Mouse (Mus musculus) heart, adult 8-10 months (tissue): Measurements from ENCODE around the gene Nlrp6. TPM values are rescaled to one million over a fixed set of nuclear protein-coding genes. Genes with fewer than 3 reads are reported as not detected.
"Not testable (repeated sequence)": the region's sequence is repeated elsewhere in the genome, so short reads cannot be mapped to it uniquely, and the experiment has no call there.

ENCODE experiments used
- DNase-seq: peaks from one replicate; pipeline ENCODE4 v3.0.0; 2022; ENCODE audit warnings: low spot score
- total RNA-seq, 4 experiments: library from RNA; stranded (reverse); gene quantifications; 2 replicates each; pipeline ENCODE4 v1.2.4; 2022

The Nlrp6 gene
- total RNA-seq = not detected

DNA sequence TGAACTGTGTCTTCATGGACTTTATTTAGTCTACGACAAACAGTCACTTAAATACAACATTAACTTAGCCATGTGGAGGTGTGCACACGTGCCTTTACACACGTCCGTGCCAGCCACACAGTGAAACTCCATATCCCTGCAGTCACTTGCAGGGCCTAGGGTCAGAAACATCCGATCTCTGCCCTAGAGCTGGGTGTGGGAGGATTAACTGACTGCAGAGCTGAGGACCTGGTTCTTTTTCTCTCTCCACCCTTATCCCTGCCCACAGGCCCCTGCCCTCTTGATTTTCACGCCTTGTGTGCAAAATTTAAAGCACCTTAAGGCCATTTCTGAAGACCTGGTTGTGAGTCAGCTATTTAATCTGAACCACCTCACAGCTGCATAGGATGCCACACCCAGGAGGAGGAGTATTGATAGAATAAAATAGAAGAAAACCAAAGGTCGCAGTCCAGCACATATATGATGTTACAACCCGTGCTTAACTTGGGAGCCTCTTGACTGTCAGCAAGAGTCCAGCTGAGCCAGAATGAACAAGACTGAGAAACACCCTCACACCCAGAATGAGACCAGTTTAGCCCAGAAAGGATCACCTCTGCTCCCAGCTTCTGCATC is at the start of gene Nlrp6:
TSS of gene Nlrp6 (plus strand) at position 485 of the 612 bp plus-strand sequence.
- DNase-seq = no peak

DNA sequence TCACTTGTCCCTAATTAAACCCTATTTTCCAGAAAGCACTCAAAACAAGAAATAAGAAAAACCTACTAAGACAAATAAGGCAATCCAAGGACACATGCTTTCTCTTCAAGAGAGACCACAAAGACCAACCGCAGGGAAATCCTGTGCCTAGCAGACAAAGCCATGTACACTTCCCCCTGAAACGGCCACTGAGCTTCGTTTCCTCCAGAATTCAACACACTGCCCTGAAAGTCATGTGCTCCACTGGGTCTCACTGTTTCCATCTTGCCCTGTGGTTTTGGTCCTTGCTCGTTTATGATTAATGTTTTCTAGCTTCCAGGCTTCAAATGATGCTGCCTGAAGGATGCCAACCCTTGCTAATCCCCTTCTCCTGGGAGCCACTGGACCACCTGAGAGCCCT is 46.5 kb upstream of the Nlrp6 start:
- no peak for DNase-seq

DNA sequence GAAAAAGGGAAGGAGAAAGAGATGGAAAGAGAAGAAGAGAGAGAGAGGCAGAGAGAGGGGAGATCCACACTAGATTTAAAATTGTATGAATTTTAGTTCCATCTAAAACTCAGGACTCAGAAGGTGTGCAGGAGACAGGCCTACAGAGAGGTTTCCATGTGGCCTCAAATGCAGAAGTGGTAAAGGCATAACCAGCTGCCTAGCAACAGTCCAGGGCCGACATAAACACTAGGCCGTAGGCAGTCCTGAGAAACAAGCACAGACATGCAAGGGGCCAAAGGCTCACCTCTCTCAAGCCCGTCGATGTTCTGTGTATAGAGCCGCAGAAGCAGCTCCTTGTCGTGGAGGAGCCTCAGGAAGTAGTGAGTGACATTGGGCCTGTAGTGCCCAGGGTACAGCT is 43.3 kb upstream of the Nlrp6 start:
- DNase-seq = no peak

DNA sequence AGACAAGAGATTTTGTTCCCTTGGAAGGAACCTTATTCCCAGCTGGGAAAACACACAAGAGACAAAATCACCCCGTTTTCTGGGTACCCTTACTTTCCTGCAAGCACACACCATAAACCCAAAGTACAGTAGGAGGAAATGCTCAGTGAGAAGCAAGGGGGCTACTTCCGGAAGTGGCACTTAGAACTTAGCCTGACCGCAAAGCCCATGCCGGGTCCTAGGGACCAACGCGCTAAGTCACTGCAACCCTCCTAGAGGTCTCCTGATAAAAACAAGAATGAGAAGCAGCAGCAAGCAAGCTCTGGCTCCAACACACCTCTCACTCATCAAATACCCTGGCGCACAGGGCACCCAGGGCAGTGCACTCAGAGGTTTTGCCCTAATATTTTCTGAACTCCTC is 41.3 kb upstream of the Nlrp6 start:
- DNase-seq = no peak

DNA sequence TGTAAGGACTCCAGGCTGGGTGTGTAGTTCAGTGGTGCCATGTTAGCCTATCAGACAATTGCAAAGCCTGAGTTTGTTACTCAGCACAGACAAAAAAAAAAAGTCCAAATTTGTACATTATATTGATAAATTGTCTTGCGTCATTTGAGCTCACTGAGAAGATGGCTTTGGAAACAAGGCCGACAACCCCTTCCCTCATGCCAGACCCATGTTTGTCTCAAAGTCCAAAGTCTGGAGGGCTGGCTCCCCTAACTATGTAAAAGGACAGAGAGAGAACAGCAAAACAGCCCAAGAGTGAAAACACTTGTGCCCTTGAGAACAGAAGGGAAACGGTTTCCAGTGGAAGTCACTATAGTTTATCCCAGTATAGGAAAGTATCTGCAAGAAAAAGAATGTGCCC is 40.3 kb upstream of the Nlrp6 start:
- no peak for DNase-seq

DNA sequence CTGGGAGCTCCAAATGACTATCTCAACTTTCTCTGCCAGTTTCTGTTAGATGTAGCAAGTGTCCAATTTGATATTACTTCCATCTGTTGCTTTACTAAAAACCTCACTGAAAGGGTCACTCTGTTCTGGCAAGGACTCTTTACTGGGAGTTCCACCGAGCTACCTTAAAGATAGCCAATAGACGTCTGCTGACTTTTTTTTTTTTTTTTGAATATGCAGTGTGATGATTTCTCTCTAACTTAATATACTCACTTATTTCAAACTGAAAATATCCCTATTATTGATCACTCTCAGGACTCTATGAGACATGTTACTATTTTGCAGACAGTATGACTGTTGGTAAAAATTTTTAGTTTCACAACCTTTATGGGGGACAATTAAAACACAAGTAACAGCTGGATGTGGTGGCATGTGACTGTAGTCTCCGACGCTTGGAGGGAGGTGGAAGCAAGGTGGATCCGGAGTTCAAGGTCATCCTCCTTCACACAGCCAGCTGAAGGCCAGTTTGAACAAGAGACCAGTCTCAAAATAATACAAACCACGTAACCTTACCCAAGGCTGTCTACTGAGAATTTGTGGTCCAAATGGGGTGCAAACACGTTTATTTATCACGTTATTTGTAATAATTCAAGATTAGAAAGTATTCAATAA is 39.7 kb upstream of the Nlrp6 start:
- no peak for DNase-seq

DNA sequence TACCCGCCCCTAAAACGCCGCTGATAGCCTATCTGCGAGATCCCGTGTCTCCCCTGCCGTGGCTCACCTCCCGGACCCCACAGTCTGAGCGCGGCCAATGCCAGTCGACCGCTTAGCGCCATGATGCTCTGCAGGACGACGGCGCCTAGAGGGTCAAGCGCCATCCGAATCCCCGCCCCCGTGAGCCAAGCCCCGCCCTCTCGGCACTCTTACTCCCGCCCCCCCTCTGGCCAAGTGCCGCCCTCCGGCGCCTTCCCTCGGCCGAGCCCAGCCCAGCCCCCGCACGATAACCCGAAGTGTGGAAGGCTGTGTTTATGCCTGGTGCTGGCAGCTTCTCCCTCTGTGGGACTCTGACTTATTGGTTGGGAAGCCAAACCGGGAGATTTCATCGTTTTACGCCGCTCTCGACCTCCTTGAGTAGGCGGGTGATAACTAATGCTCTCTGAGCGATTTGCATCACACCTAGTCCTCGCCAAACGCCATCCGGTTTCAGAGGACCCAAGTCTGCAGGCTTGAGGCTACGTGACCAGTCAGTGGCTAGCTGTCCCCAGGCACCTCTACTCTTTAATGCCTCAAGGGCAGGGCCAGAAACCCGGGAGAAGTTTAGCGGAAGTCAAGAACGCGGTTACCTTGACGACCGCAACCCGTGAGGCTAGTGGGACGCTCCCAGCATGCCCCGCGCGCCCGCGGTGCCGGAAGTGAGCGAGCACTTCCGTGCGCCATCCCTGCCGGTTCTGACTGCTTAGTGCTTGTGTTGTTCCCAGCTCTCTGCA is 38.8 kb upstream of the Nlrp6 start, which contains the start of the genes Psmd13 and Sirt3:
TSS of gene Psmd13 (plus strand) at position 273 of the 773 bp plus-strand sequence.
TSS of gene Sirt3 (minus strand) at position 614 of the 773 bp plus-strand sequence.
- DNase-seq = peak; percentile 93

DNA sequence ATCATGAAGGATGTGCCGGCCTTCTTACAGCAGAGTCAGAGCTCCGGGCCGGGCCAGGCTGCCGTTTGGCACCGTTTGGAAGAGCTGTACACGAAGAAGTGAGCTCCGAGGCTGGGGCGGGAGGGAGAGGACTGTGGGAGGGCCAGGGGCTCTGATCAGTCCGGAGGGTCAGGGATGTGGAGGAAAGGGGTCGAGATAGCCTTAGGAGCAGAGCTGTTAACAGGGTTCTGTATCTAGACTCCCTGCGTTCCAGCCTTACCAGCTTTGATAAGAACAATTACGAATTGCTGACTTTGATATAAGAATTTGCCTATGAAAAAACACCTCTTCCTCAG is 38.3 kb upstream of the Nlrp6 start:
- DNase-seq = no peak

DNA sequence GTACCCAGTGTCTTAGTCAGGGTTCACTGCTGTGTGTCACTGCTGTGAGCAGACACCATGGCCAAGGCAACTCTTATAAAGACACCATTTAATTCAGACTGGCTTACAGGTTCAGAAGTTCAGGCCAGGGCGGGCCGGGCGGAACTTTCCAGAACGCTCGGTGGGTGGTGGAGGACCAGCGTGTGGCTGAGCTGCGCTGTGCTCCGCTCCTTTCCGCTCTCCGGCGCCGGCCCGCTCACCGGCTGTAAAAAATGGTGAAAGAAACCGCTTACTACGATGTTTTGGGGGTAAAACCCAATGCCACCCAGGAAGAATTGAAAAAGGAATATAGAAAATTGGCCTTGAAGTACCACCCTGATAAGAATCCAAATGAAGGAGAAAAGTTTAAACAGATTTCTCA is 30.1 kb upstream of the Nlrp6 start:
- not testable (repeated sequence) for DNase-seq

DNA sequence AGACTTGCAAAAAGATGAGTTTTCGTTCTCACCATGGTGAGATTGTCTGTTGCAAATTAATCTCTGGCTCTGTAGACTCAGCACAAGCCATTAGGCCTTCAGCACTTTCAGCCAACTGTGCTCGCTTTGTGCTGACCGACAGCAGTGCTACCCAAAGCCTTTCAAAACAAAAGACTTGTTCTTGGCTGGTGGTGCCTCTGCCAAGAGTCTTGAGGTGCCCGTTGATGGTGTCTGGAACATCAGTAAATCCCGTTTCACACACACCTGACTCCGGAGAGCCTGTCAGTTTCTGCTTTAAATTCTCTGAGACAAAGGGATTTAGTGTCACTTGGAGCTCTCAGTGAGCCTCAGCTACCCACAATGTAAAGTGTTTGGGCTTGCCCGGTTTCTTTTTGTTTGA is 26.7 kb upstream of the Nlrp6 start:
- no peak for DNase-seq

DNA sequence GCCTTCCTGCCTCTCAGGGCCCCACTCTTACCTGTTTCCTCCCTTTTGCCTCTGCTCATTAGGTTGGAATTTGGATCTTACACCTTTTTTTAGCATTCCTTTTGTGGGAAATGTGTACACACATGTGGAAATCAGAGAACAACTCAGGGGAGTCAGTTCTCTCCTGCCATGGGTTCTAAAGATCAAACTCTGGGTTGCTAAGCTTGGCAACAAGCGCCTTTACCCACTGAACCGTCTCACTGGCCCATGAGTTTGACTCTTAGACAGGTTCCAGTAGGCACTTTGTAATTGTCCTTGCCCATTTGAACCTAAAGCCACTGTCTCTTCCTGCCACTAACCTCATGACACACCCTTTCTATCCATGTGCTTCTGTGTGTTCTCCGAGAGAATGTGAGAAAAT is 26.1 kb upstream of the Nlrp6 start:
- DNase-seq = no peak

DNA sequence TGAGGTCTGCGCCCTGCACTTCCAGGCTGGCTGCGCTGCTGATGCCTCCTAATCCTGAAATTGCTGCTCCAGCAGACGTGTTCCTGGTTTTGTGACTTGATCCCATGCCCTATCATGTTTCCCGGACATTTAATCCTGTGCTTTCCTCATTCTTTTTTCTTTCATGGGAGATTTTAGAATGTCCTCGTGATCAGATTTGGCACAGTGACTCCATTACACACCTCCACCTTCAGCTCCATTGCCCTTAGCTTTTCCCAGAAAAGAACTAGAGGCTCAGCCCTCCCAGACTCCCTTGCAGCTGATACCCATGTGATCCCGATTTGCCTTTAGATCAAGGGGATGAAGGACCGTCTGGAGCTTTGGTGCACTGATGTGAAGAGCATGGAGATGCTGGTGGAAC is 22.8 kb upstream of the Nlrp6 start:
- no peak for DNase-seq

DNA sequence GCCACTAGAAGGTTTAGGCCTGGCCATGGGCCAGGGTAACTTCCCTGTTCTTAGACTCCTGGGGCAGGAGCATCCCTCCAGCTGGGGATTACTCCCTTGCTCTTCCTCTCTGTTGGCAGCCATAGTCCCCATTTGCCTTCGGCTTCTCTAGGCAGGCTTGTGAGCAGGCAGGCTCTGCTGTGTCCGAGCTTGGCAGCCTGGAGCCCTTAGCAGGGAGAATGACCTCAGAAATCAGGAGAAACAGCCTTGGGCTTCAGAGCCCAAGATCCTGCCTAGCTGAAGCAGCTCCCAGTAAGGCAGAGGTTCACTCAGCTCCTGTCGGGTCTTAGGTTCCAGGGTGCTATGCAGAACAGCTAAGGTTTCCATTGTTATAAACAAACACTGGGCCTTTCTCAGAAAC is 21.6 kb upstream of the Nlrp6 start:
- DNase-seq = no peak

DNA sequence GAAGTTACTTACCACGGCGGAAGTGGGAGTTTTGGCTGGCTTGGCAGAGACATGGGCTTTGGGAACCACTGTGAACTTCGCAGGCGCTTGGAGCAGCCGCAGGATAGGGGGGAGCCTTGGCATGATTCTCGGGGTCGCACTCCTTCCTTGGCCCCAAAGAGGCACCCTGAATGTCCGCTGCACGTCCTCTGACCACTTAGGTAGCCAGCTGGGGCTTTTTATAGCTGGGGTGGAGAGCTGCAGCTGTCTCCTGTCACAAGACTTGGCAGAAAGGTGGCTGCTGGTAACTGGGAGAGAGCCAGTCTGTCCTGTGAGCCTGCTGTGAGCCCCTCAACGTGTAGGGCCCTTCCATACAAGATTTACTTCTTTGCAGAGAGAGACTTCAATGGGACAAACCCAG is 20.5 kb upstream of the Nlrp6 start, which contains the start of gene Cox8b:
TSS of gene Cox8b (minus strand) at position 227 of the 400 bp plus-strand sequence.
- peak; percentile 55 for DNase-seq

DNA sequence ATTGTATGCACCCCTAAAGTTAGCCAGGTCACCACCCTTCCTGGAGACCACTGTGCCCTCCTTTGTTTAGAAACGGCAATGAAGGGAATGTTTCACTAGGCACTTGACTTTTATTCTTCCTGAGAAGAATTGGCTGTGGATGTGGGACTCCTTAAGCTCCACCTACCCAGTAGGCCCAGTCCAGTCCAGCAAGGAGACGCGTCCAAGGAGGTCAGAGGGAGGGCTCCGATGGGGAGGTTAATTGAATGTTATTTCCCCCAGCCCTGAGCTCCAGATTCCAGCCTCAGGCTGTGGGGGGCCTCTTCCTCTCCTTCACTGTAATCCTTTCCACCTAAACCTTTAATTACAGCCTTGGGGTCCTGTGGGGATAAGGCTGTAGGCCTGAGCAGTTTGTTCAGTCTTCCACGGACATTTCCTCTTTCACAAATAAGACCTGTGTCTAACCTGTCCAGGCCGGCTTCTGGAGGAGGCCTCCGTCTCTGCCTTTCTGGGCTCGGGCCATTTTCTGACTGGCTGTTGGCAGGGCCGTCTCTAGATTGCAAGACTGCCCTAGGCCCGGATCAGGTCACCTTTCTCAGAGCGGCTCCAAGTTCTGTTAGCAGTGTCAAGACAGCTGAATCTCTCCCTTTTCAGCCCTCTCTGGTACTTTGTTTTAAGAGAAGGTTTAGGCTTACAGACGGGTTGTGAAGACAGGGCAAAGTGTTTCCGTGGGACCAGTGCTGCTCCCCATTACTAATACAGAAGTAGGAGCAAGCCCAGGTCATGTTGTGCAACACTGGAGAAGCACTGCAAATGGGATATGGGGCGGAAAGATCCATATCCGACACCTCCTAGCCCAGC is 18.4 kb upstream of the Nlrp6 start:
- no peak for DNase-seq

DNA sequence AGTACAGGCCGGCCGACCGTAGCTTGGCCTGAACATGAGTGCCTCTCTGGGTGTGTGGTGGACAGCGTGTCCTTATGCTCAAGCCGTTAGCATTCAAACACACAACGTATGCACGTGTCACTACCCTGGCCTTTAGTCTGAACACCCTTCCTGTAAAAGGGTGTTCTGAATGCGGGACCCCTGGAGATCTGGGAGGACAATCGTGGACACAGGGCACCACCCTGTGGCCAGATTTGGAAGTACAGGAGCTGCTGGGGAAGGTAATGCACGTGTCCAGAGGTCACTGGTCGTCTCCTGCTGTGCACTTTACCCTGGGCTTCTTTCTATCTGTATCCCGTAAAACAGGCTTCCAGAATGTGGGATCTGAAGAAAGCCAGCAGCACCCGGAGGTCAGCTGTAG is 17.5 kb upstream of the Nlrp6 start:
- DNase-seq = peak; percentile 74

DNA sequence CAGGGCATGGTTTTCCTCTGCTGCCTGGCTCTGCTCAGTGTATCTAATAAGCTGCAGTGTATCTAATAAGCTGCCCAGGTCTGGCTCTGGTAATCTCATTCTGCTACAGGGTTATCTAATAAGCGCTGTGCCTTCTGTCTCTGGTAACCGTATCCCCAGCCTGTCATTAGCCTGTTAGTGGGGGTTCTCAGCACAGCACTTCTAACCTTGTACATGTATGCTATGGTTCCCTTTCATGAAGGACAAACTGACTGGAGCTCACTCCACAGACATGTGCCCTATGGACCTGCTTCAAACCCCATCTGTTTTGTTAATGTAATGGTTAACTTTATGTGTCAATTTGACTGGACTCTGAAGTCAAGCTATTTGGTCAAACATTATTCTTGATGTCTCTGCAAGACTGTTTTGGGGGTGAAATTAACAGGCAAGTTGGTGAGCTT is 15.0 kb upstream of the Nlrp6 start:
- no peak for DNase-seq

DNA sequence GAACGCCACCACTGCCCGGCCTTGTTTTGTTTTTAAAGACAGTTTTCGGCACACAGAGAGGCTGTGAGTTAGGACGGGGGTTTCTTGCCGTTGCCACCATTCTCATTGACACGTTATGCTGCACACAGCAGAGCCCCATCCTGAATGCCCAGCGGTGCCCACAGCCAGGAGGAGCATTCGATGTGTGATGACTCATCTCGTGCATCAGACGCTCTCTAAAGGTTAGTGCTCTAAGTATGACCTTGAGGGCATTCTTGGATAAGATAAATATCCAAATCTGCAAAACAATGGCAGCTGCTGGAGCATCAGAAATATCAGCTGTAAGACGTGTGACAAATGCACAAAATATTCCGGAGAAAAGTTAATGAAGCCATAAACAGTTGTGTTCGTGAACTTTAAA is 13.6 kb upstream of the Nlrp6 start:
- no peak for DNase-seq

DNA sequence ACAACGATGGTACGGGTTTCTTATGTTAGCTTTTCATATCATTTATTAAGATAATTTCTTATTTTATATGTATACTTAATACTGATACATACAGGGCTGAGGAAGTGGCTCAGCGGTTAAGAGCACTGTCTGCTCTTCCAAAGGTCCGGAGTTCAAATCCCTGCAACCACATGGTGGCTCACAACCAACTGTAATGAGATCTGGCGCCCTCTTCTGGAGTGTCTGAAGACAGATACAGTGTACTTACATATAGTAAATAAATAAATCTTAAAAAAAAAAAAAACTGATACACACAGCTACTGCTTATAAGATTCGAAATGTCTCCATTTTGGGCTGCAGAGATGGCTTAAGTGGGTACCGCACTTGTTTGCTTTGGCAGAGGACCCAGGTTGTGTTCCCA is 13.0 kb upstream of the Nlrp6 start:
- DNase-seq = no peak

DNA sequence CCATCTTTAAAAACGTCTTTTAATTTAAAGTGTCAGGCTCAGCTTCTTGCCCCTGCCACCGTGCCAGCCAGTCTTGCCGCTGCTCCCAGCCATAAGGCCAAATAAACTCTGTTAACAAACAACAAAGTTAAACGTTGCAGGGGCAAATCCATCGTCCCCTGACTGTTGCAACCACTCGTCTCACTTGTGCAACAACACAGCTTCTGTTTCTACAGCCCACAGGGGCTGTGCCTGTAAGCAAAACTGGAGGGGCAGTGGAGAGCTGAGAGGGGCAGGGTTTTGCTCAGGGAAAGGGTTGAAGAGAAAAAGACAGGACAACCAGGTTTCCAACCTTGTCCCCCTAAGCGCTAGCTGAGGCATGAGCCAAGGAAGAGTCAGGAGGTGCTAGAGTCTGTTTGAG is 12.5 kb upstream of the Nlrp6 start:
- DNase-seq = no peak

DNA sequence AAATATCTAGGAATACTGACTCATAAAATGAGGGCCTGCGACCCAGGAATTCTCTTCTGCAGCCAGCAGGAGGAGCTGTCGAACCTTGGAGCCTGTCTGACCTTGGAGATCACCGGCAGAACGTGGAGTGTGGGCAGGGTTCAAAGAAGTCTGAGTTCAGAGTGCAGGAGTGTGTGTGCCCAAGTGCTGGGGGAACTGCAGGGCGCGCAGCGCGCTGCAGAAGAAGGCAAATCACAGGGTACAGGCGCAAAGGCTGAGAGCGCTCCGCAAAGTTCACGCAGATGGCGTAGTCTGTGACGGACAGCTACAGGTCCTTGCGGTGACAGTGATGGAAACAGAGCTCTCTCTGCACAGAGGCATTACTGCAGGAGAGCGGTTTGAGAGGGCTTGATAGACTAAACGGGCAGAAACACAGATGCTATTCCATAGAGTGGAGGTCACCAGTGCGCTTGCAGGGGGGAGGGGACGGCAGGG is 12.0 kb upstream of the Nlrp6 start:
- peak; percentile 80 for DNase-seq

DNA sequence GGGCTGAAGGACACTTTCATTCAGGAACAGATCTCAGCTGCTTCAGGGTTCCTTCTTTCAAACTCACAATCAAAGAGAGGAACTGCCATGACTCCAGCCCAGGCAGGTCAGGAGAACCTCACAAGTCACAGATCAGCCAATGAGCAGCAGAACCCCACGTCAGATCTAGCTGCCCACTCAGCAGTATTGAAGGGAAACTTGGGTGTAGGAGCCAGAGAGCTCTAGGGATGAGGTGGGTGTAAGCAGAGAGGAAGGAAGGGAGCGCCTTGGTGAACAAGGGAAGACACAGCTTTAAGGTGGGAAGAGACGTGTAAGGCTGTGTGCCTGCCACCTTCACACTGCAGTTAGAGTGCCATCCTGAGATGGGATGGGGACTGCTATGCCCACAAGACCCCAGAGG is 8.4 kb upstream of the Nlrp6 start:
- no peak for DNase-seq
